Mouse (Mus musculus): ENCODE results near the gene Tmem274. TPM values are rescaled to one million over a fixed set of nuclear protein-coding genes. Genes with fewer than 3 reads are reported as not detected.

The Tmem274 gene
- total RNA-seq, 2 experiments from 2014 or later, result not detected

GRCm38 (mm10) chr4:149469557-149469956 is 7.6 kb upstream of the Tmem274 start:
- no peak for DNase-seq (ENCODE audit: low spot score in 2 of 2)

- no peak for DNase-seq (ENCODE audit: low spot score in 2 of 2)
These were observed 2.1 kb upstream of the Tmem274 start for GRCm38 (mm10) chr4:149475096-149475495.

- DNase-seq (ENCODE audit: low spot score in 2 of 2), result peak; percentile 9 to 10
These were observed 7.4 kb downstream of the Tmem274 start for GRCm38 (mm10) chr4:149484566-149484965.

- peak; percentile 89 to 92 for DNase-seq (ENCODE audit: low spot score in 2 of 2)
These were observed 8.1 kb downstream of the Tmem274 start, which contains the start of the genes Nmnat1 and Lzic for GRCm38 (mm10) chr4:149485053-149485824. Gene Nmnat1, minus strand, starts transcription at chr4:149485202. Gene Lzic, plus strand, starts transcription at chr4:149485229.

GRCm38 (mm10) chr4:149485825-149486206 is 8.6 kb downstream of the Tmem274 start:
- DNase-seq (ENCODE audit: low spot score in 2 of 2), result peak in 1 of 2 experiments; percentile 33

- no peak for DNase-seq (ENCODE audit: low spot score in 2 of 2)
These were observed 10.6 kb downstream of the Tmem274 start for GRCm38 (mm10) chr4:149487729-149488128.

GRCm38 (mm10) chr4:149489415-149490240 is 12.4 kb downstream of the Tmem274 start:
- no peak for DNase-seq (ENCODE audit: low spot score in 2 of 2)

- no peak for DNase-seq (ENCODE audit: low spot score in 2 of 2)
These were observed 14.0 kb downstream of the Tmem274 start for GRCm38 (mm10) chr4:149491151-149491550.

- DNase-seq (ENCODE audit: low spot score in 2 of 2), result peak in 1 of 2 experiments; percentile 41
These were observed 19.4 kb downstream of the Tmem274 start for GRCm38 (mm10) chr4:149496612-149497011.

- no peak for DNase-seq (ENCODE audit: low spot score in 2 of 2)
These were observed 21.7 kb downstream of the Tmem274 start for GRCm38 (mm10) chr4:149498901-149499300.

- DNase-seq (ENCODE audit: low spot score in 2 of 2), result no peak
These were observed 22.6 kb downstream of the Tmem274 start for GRCm38 (mm10) chr4:149499790-149500189.

- no peak for DNase-seq (ENCODE audit: low spot score in 2 of 2)
These were observed 27.2 kb downstream of the Tmem274 start for GRCm38 (mm10) chr4:149504363-149504762.

GRCm38 (mm10) chr4:149504858-149505257 is 27.7 kb downstream of the Tmem274 start:
- DNase-seq (ENCODE audit: low spot score in 2 of 2), result no peak

GRCm38 (mm10) chr4:149505261-149505967 is 28.2 kb downstream of the Tmem274 start:
- DNase-seq (ENCODE audit: low spot score in 2 of 2), result no peak

GRCm38 (mm10) chr4:149506904-149507303 is 29.7 kb downstream of the Tmem274 start:
- no peak for DNase-seq (ENCODE audit: low spot score in 2 of 2)

- peak in 1 of 2 experiments; percentile 41 for DNase-seq (ENCODE audit: low spot score in 2 of 2)
These were observed 34.1 kb downstream of the Tmem274 start for GRCm38 (mm10) chr4:149511221-149511646.

GRCm38 (mm10) chr4:149512072-149512471 is 34.9 kb downstream of the Tmem274 start:
- no peak for DNase-seq (ENCODE audit: low spot score in 2 of 2)

- no peak for DNase-seq (ENCODE audit: low spot score in 2 of 2)
These were observed 38.5 kb downstream of the Tmem274 start for GRCm38 (mm10) chr4:149515706-149516105.

GRCm38 (mm10) chr4:149517868-149518340 is 40.7 kb downstream of the Tmem274 start, which contains the start of gene Ctnnbip1:
Gene Ctnnbip1, plus strand, starts transcription at chr4:149518236.
- DNase-seq (ENCODE audit: low spot score in 2 of 2), result peak; percentile 95 to 96

GRCm38 (mm10) chr4:149518351-149519220 is 41.4 kb downstream of the Tmem274 start:
- DNase-seq (ENCODE audit: low spot score in 2 of 2), result no peak

All from layer of hippocampus, adult 18-20 months (tissue).